Mouse (Mus musculus): Measurements from ENCODE around the gene Frmd4b. TPM values are rescaled to one million over a fixed set of nuclear protein-coding genes. Genes with fewer than 3 reads are reported as not detected.

Frmd4b gene
- polyA plus RNA-seq, 1 experiment from 2014 or later = 39.4 TPM

GRCm38 (mm10) chr6:97578210-97578609, 39.1 kb downstream of the Frmd4b start:
- 82% methylated on average over 7 of the region's 7 CpGs for WGBS
- no peak overlapping the region for H3K9ac ChIP-seq
- H3K4me1 ChIP-seq = peaks cover 35% of the 10 kb centered on the region
- H3K4me2 ChIP-seq = no peak overlapping the region
- H3K27me3 ChIP-seq = no peaks in the 10 kb centered on the region
- no peak overlapping the region for H3K4me3 ChIP-seq (replicated peaks)
- H3K9me3 ChIP-seq = no peaks in the 10 kb centered on the region
- no peak for ATAC-seq (ENCODE audit: low FRiP score)
- peak overlapping the region; percentile 88 for H3K27ac ChIP-seq
- no peaks in the 10 kb centered on the region for H3K36me3 ChIP-seq (replicated peaks)

- Histone ChIP-seq H3K9me3 (no peaks in the 10 kb centered on the region), H3K4me3 (replicated peaks) (no peak overlapping the region), H3K4me1 (peaks cover 28% of the 10 kb centered on the region), H3K36me3 (replicated peaks) (no peaks in the 10 kb centered on the region), H3K9ac (no peak overlapping the region), H3K27ac (peak overlapping the region; percentile 88), H3K4me2 (peak overlapping the region; percentile 13; the same call in 1 of the 2 replicates), H3K27me3 (no peaks in the 10 kb centered on the region)
- WGBS = 44% methylated on average over 4 of the region's 4 CpGs
- no peak; the same call in 1 of the 2 replicates for ATAC-seq (ENCODE audit: low FRiP score)
Measured at GRCm38 (mm10) chr6:97577349-97577748, 40.0 kb downstream of the Frmd4b start.

GRCm38 (mm10) chr6:97576565-97577346, 40.6 kb downstream of the Frmd4b start:
- Histone ChIP-seq H3K27me3 (no peaks in the 10 kb centered on the region), H3K4me2 (peak overlapping the region; percentile 13; the same call in 1 of the 2 replicates), H3K4me1 (peaks cover 28% of the 10 kb centered on the region), H3K9ac (no peak overlapping the region), H3K4me3 (replicated peaks) (no peak overlapping the region), H3K36me3 (replicated peaks) (no peaks in the 10 kb centered on the region), H3K27ac (peak overlapping the region; percentile 88), H3K9me3 (no peaks in the 10 kb centered on the region)
- 18% methylated on average over 7 of the region's 7 CpGs for WGBS
- peak; percentile 91 for ATAC-seq (ENCODE audit: low FRiP score)

DNA sequence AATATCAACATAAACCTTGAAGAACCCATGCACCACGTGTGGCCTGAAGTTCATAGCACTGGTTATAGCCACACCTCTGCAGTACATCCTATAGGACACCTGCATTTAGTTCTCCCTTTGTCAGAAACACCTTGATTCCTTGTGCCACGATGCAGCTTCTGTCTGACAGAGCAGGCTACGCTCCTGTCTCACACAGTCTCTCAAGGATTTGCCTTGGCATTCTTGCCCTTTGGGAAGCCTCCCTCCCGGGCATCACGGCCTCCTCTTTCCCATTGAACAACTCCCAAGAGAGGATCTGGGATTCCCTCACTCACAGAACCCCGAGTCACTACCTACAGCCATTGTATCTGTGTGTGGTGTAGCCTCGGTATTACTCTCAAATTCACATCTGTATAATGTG, 41.2 kb downstream of the Frmd4b start:
- no peaks in the 10 kb centered on the region for H3K27me3 ChIP-seq
- H3K4me1 ChIP-seq = peaks cover 28% of the 10 kb centered on the region
- WGBS = 78% methylated on average over 7 of the region's 7 CpGs
- H3K4me2 ChIP-seq = no peak overlapping the region
- peak overlapping the region; percentile 88 for H3K27ac ChIP-seq
- H3K9me3 ChIP-seq = no peaks in the 10 kb centered on the region
- H3K36me3 ChIP-seq (replicated peaks) = no peaks in the 10 kb centered on the region
- H3K9ac ChIP-seq = no peak overlapping the region
- no peak for ATAC-seq (ENCODE audit: low FRiP score)
- no peak overlapping the region for H3K4me3 ChIP-seq (replicated peaks)

DNA sequence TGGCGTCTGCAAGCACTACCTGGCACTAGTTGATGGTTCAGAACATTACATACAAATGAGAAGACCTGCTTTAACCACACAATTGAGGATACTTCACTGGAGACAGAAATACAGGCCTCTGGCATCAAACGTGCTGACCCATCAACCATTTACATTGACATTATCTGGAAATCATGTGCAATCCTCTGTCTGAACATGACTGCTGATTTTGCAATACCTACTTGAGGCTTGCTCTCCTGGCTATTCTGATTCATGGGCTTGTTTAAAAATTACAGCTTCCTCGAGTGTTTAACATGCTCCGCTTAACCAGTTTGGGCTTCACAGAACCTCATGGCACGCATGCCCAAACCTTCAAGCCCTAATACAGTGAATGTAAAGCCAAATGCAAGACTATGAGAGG, 42.4 kb downstream of the Frmd4b start:
- no peaks in the 10 kb centered on the region for H3K27me3 ChIP-seq
- peaks cover 28% of the 10 kb centered on the region for H3K4me1 ChIP-seq
- 93% methylated on average over 5 of the region's 5 CpGs for WGBS
- ATAC-seq (ENCODE audit: low FRiP score) = no peak
- no peak overlapping the region for H3K4me3 ChIP-seq (replicated peaks)
- no peak overlapping the region for H3K9ac ChIP-seq
- no peaks in the 10 kb centered on the region for H3K36me3 ChIP-seq (replicated peaks)
- no peak overlapping the region for H3K4me2 ChIP-seq
- no peak overlapping the region for H3K27ac ChIP-seq
- H3K9me3 ChIP-seq = no peaks in the 10 kb centered on the region

GRCm38 (mm10) chr6:97572226-97572625, 45.1 kb downstream of the Frmd4b start:
- ATAC-seq (ENCODE audit: low FRiP score) = no peak

DNA sequence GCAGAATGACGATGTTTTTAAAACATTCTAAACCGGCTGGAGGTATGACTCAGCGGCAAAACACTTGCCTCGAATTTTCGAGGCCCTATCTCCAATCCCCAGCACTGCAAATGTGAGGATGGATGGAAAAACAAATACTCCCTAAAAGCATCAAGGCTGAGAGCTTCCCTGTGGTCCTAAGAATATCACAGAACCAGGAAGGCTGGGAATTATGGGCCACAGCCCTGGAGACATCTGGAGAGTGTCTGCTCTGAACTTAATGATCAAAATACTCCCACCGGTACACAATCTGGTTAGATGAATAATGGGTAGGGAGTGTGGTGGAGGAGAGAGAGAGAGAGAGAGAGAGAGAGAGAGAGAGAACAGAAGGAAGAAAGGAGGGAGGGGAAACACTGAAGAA, 48.8 kb downstream of the Frmd4b start:
- no peaks in the 10 kb centered on the region for H3K27me3 ChIP-seq
- WGBS = 78% methylated on average over 6 of the region's 6 CpGs

More at GRCm38 (mm10) chr6:97572226-97572625, 45.1 kb downstream of the Frmd4b start:
- no peaks in the 10 kb centered on the region for H3K36me3 ChIP-seq (replicated peaks)
- H3K27me3 ChIP-seq = no peaks in the 10 kb centered on the region
- H3K9me3 ChIP-seq = no peaks in the 10 kb centered on the region
- no peak overlapping the region for H3K4me3 ChIP-seq (replicated peaks)
- H3K27ac ChIP-seq = no peak overlapping the region
- peaks cover 13% of the 10 kb centered on the region for H3K4me1 ChIP-seq
- H3K9ac ChIP-seq = no peak overlapping the region
- 82% methylated on average over 5 of the region's 5 CpGs for WGBS
- H3K4me2 ChIP-seq = no peak overlapping the region

DNA sequence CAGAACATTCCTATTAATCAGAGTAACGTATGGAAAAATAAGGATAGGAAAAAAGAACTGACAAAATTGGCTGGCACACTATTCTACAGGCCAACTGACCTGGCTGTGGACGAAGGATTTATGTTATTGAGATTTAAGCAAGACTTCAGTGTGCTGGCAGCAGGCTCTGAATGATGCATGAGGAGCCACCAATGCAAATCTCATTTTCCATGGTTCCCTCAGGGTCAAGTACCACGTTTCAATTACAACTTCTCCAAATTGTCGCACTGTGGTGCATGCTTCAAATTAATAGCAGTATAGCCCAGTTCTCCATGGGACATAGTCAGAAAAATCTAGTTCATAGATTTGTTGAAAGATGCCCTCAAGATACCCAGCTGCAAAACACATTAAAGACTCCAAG, 50.6 kb downstream of the Frmd4b start:
- no peaks in the 10 kb centered on the region for H3K27me3 ChIP-seq
- H3K9ac ChIP-seq = no peak overlapping the region
- no peaks in the 10 kb centered on the region for H3K36me3 ChIP-seq (replicated peaks)
- no peak for ATAC-seq (ENCODE audit: low FRiP score)
- H3K4me3 ChIP-seq (replicated peaks) = no peak overlapping the region
- H3K9me3 ChIP-seq = no peaks in the 10 kb centered on the region
- H3K27ac ChIP-seq = no peak overlapping the region
- H3K4me1 ChIP-seq = peaks cover 5% of the 10 kb centered on the region; the same call in 1 of the 2 replicates
- WGBS = 71% methylated on average over 4 of the region's 4 CpGs
- no peak overlapping the region for H3K4me2 ChIP-seq

More for the DNA sequence above, 48.8 kb downstream of the Frmd4b start:
- no peak overlapping the region for H3K4me3 ChIP-seq (replicated peaks)
- no peak overlapping the region for H3K9ac ChIP-seq
- H3K9me3 ChIP-seq = no peaks in the 10 kb centered on the region
- H3K27ac ChIP-seq = no peak overlapping the region
- no peaks in the 10 kb centered on the region for H3K36me3 ChIP-seq (replicated peaks)
- ATAC-seq (ENCODE audit: low FRiP score) = no peak
- H3K4me1 ChIP-seq = peaks cover 5% of the 10 kb centered on the region; the same call in 1 of the 2 replicates
- no peak overlapping the region for H3K4me2 ChIP-seq

DNA sequence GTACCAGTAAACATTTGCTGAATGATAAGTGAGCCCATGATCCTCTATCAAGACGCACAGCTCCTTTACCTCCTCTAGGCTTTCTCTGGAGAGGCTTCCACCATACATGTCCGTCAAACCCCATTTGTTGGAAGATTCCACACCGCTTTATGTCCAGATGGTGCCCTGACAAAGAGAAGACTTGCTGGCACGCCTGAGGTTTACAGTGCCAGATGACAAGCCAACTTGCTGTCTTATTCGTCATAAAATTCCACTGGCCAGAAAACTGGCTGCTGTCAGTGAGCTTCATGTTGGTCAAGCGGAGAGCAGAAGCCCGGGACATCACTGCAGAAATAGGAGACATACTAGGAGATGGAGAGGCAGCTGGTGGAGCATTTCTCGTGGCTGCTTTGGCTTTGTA, 60.2 kb downstream of the Frmd4b start:
- no peak overlapping the region for H3K9ac ChIP-seq
- WGBS = 85% methylated on average over 8 of the region's 8 CpGs
- no peak for ATAC-seq (ENCODE audit: low FRiP score)
- no peak overlapping the region for H3K27ac ChIP-seq
- no peak overlapping the region for H3K4me2 ChIP-seq
- no peaks in the 10 kb centered on the region for H3K36me3 ChIP-seq (replicated peaks)
- H3K27me3 ChIP-seq = no peaks in the 10 kb centered on the region
- H3K4me3 ChIP-seq (replicated peaks) = no peak overlapping the region
- H3K9me3 ChIP-seq = no peaks in the 10 kb centered on the region
- H3K4me1 ChIP-seq = peaks cover 26% of the 10 kb centered on the region

DNA sequence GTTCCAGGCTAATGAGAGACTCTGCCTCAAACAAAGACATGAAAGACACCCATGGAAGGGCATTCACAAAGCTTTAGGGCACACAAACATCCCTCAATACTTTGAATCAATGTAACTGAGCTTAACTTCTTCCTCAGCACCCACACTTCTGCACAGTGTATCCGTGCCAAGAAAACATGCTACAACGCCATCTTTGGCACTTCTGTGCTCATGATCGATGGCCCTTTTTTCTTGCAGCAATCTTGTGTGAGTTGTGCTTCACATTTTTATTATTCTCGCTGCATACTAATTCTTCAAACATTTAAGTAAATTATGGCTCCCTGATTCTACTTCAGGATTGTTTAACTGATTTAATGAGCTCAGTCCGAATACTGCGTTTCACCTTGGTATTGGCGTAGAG, 61.7 kb downstream of the Frmd4b start:
- 86% methylated on average over 7 of the region's 7 CpGs for WGBS
- ATAC-seq (ENCODE audit: low FRiP score) = no peak

DNA sequence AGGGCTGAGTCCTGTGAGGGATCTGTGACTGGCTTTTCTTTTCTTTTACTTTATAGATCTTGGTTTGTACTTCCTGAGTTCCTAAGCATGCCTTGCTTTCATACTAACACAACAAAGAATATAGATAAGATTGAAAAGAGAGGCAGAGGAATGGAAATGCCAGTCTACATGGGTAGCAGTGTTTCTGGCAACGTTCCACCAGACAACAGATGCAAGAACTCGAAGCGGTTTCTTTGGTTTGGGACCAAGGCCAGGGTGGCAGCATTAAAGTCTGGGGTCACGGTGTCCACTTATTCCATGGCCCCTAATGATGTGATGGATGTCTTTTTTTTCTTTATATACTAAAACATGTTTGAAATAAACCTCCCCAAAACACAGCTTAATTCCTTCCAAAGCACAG, 63.9 kb downstream of the Frmd4b start:
- H3K27ac ChIP-seq = no peak overlapping the region
- no peaks in the 10 kb centered on the region for H3K27me3 ChIP-seq
- H3K36me3 ChIP-seq (replicated peaks) = no peaks in the 10 kb centered on the region
- no peak overlapping the region for H3K4me2 ChIP-seq
- no peak overlapping the region for H3K9ac ChIP-seq
- H3K4me3 ChIP-seq (replicated peaks) = no peak overlapping the region
- H3K4me1 ChIP-seq = peaks cover 30% of the 10 kb centered on the region
- 67% methylated on average over 4 of the region's 4 CpGs for WGBS
- H3K9me3 ChIP-seq = no peaks in the 10 kb centered on the region
- no peak for ATAC-seq (ENCODE audit: low FRiP score)

More for the DNA sequence above, 61.7 kb downstream of the Frmd4b start:
- Histone ChIP-seq H3K36me3 (replicated peaks) (no peaks in the 10 kb centered on the region), H3K27me3 (no peaks in the 10 kb centered on the region), H3K9ac (no peak overlapping the region), H3K4me2 (no peak overlapping the region), H3K27ac (no peak overlapping the region; the same call in 1 of the 2 replicates), H3K4me3 (replicated peaks) (no peak overlapping the region), H3K4me1 (peaks cover 30% of the 10 kb centered on the region), H3K9me3 (no peaks in the 10 kb centered on the region)

GRCm38 (mm10) chr6:97552573-97552972, 64.8 kb downstream of the Frmd4b start:
- Histone ChIP-seq H3K4me3 (replicated peaks) (no peak overlapping the region), H3K4me2 (no peak overlapping the region), H3K9ac (no peak overlapping the region), H3K4me1 (peaks cover 30% of the 10 kb centered on the region), H3K27ac (no peak overlapping the region), H3K9me3 (no peaks in the 10 kb centered on the region), H3K27me3 (no peaks in the 10 kb centered on the region), H3K36me3 (replicated peaks) (no peaks in the 10 kb centered on the region)
- WGBS = 64% methylated on average over 3 of the region's 3 CpGs
- no peak; the same call in 1 of the 2 replicates for ATAC-seq (ENCODE audit: low FRiP score)

GRCm38 (mm10) chr6:97551884-97552283, 65.5 kb downstream of the Frmd4b start:
- Histone ChIP-seq H3K4me3 (replicated peaks) (no peak overlapping the region), H3K9ac (no peak overlapping the region), H3K4me2 (no peak overlapping the region), H3K4me1 (peaks cover 25% of the 10 kb centered on the region), H3K36me3 (replicated peaks) (peaks cover 1% of the 10 kb centered on the region; the same call in 1 of the 2 replicates), H3K27ac (peak overlapping the region; percentile 59), H3K9me3 (peaks cover 6% of the 10 kb centered on the region; the same call in 1 of the 2 replicates), H3K27me3 (no peaks in the 10 kb centered on the region)
- no peak for ATAC-seq (ENCODE audit: low FRiP score)
- 71% methylated on average over 8 of the region's 8 CpGs for WGBS
